Mouse (Mus musculus) right cerebral cortex, adult 18-20 months (tissue): ENCODE measurements around the gene Arvcf.

Source experiments
- DNase-seq: peaks from one replicate; pipeline ENCODE4 v3.0.0; 2022; ENCODE audit warnings: mixed read lengths

Gene Arvcf

GRCm38 (mm10) chr16:18357977-18358376 is 10.0 kb downstream of the Arvcf start:
- DNase-seq: no peak

- no peak for DNase-seq
Measured at GRCm38 (mm10) chr16:18360151-18360805, 12.3 kb downstream of the Arvcf start.

- DNase-seq: no peak
Measured at GRCm38 (mm10) chr16:18362948-18363347, 15.0 kb downstream of the Arvcf start.

GRCm38 (mm10) chr16:18366849-18367248 is 18.9 kb downstream of the Arvcf start:
- DNase-seq: no peak

GRCm38 (mm10) chr16:18370197-18370596 is 22.2 kb downstream of the Arvcf start:
- DNase-seq: no peak

- no peak for DNase-seq
Measured at GRCm38 (mm10) chr16:18373632-18374031, 25.6 kb downstream of the Arvcf start.

- no peak for DNase-seq
Measured at GRCm38 (mm10) chr16:18376297-18376954, 28.4 kb downstream of the Arvcf start.

- no peak for DNase-seq
Measured at GRCm38 (mm10) chr16:18377203-18377602, 29.2 kb downstream of the Arvcf start.

- no peak for DNase-seq
Measured at GRCm38 (mm10) chr16:18378489-18378888, 30.5 kb downstream of the Arvcf start.

GRCm38 (mm10) chr16:18379338-18380001 is 31.5 kb downstream of the Arvcf start:
- DNase-seq: no peak

- DNase-seq: no peak
Measured at GRCm38 (mm10) chr16:18380495-18381063, 32.6 kb downstream of the Arvcf start.

- no peak for DNase-seq
Measured at GRCm38 (mm10) chr16:18381621-18382258, 33.8 kb downstream of the Arvcf start.

GRCm38 (mm10) chr16:18383045-18383726 is 35.2 kb downstream of the Arvcf start:
- DNase-seq: no peak

GRCm38 (mm10) chr16:18383756-18384155 is 35.8 kb downstream of the Arvcf start:
- no peak for DNase-seq

GRCm38 (mm10) chr16:18384211-18384610 is 36.2 kb downstream of the Arvcf start:
- no peak for DNase-seq

- DNase-seq: no peak
Measured at GRCm38 (mm10) chr16:18384659-18385058, 36.7 kb downstream of the Arvcf start.

- DNase-seq: no peak
Measured at GRCm38 (mm10) chr16:18385411-18385810, 37.4 kb downstream of the Arvcf start.

- no peak for DNase-seq
Measured at GRCm38 (mm10) chr16:18386451-18386850, 38.5 kb downstream of the Arvcf start.

- no peak for DNase-seq
Measured at GRCm38 (mm10) chr16:18386972-18387371, 39.0 kb downstream of the Arvcf start.

- DNase-seq: no peak
Measured at GRCm38 (mm10) chr16:18387704-18388582, 40.0 kb downstream of the Arvcf start.
